Mouse (Mus musculus) stomach, embryonic 15.5 days (tissue): ENCODE data around the gene Mroh8. TPM values are rescaled to one million over a fixed set of nuclear protein-coding genes. Genes with fewer than 3 reads are reported as not detected.

ENCODE experiments used
- polyA plus RNA-seq: library from polyadenylated mRNA; unstranded; fragments of >200 nt; fragmentation: Nextera tagmentation; extraction: Ambion mirVana; gene quantifications from 2 replicates; pipeline ENCODE4 v1.2.1, GENCODE M21; 2015

The Mroh8 gene
- polyA plus RNA-seq, 1 experiment from 2014 or later, result 0.76 TPM

Other genes with a start within 250 kb of the Mroh8 start
- 3.6 and 4.2 TPM in 2 replicates for gene Soga1, start 200.3 kb downstream of the Mroh8 start, polyA plus RNA-seq
- gene Tldc2, start 192.5 kb downstream of the Mroh8 start, polyA plus RNA-seq, result not detected in 2 replicates
- 27.1 and 28.9 TPM in 2 replicates for gene Samhd1, start 144.3 kb downstream of the Mroh8 start, polyA plus RNA-seq
- gene Rbl1, start 75.0 kb downstream of the Mroh8 start, polyA plus RNA-seq, result 22.3 and 26.6 TPM in 2 replicates
- 308 and 346 TPM in 2 replicates for gene Rpn2, start 532 bp downstream of the Mroh8 start, polyA plus RNA-seq
- 0.49 TPM in 1 of 2 replicates, not detected in the other for gene Ghrh, start 68.0 kb upstream of the Mroh8 start, polyA plus RNA-seq
- gene Manbal, start 88.0 kb upstream of the Mroh8 start, polyA plus RNA-seq, result 68.3 and 78.5 TPM in 2 replicates
- 18.2 and 18.4 TPM in 2 replicates for gene Src, start 138.9 kb upstream of the Mroh8 start, polyA plus RNA-seq